Mouse (Mus musculus): Measurements from ENCODE around the gene Retreg3. TPM values are rescaled to one million over a fixed set of nuclear protein-coding genes. Genes with fewer than 3 reads are reported as not detected.

The Retreg3 gene
- polyA plus RNA-seq, 1 experiment from 2014 or later: 10.4 TPM

DNA sequence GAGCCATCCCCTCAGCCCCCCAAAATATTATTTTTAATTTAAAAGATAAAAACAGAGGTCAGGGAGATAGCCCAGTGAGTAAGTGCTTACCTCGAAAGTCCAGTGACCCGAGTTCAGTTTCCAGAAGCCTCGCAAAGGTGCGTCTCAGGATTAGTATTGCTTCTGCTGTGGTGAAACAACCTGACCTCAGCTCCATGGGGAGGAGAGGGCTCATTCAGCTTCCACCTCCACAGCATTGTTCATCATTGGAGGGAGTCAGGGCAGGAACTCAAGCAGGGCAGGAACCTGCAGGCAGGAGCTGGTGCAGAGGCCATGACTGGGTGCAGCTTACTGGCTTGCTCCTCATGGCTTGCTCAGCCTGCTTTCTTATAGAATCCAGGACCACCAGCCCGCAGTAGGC lies 58.6 kb downstream of the Retreg3 start:
- peaks cover 44% of the 10 kb centered on the region for H3K4me1 ChIP-seq (ENCODE audit: control insufficient read depth, insufficient read depth, low read length)
- 85% methylated on average over 5 of the region's 5 CpGs for WGBS
- no peak overlapping the region for H3K4me2 ChIP-seq (ENCODE audit: low read depth, low read length)
- H3K27me3 ChIP-seq (replicated peaks; ENCODE audit: control insufficient read depth, insufficient read depth, low read length): no peaks in the 10 kb centered on the region
- no peak for DNase-seq (ENCODE audit: low spot score)
- H3K36me3 ChIP-seq (ENCODE audit: control insufficient read depth, insufficient read depth, low read length): peaks cover 16% of the 10 kb centered on the region; the same call in 1 of the 2 replicates
- no peaks in the 10 kb centered on the region for H3K9me3 ChIP-seq (ENCODE audit: control insufficient read depth, low read length)
- H3K4me3 ChIP-seq (ENCODE audit: low read depth, low read length): no peak overlapping the region
- ATAC-seq (ENCODE audit: low read depth): no peak
- H3K27ac ChIP-seq (replicated peaks; ENCODE audit: low read depth, low read length): peak overlapping the region; percentile 90
- no peak overlapping the region for H3K9ac ChIP-seq (ENCODE audit: low read depth, low read length)

DNA sequence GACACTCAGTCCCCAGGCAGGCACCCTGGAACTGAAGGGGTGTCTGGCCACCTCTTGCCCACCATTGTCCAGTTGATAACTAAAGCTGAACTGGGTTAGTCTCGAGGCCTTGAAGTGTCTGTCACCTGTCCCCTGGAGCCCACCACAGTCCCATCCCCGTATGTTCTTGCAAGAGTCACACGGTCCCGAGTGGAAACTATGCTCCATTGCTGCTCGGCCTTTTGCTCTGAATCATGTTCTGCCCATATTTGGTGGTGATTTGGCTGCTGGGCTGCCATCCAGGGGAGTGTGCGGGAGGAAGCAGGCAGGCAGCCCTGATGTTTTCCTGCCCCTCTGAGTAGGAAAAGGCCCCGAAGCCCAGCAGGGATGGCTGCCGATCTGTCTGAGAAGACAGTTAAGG lies 59.6 kb downstream of the Retreg3 start:
- H3K4me2 ChIP-seq (ENCODE audit: low read depth, low read length): no peak overlapping the region
- H3K9me3 ChIP-seq (ENCODE audit: control insufficient read depth, low read length): no peaks in the 10 kb centered on the region
- ATAC-seq (ENCODE audit: low read depth): no peak
- H3K27me3 ChIP-seq (replicated peaks; ENCODE audit: control insufficient read depth, insufficient read depth, low read length): no peaks in the 10 kb centered on the region
- WGBS: 34% methylated on average over 8 of the region's 8 CpGs
- H3K9ac ChIP-seq (ENCODE audit: low read depth, low read length): no peak overlapping the region
- peaks cover 44% of the 10 kb centered on the region for H3K4me1 ChIP-seq (ENCODE audit: control insufficient read depth, insufficient read depth, low read length)
- DNase-seq (ENCODE audit: low spot score): peak; percentile 87
- H3K27ac ChIP-seq (replicated peaks; ENCODE audit: low read depth, low read length): peak overlapping the region; percentile 90
- no peak overlapping the region for H3K4me3 ChIP-seq (ENCODE audit: low read depth, low read length)
- peaks cover 18% of the 10 kb centered on the region; the same call in 1 of the 2 replicates for H3K36me3 ChIP-seq (ENCODE audit: control insufficient read depth, insufficient read depth, low read length)

DNA sequence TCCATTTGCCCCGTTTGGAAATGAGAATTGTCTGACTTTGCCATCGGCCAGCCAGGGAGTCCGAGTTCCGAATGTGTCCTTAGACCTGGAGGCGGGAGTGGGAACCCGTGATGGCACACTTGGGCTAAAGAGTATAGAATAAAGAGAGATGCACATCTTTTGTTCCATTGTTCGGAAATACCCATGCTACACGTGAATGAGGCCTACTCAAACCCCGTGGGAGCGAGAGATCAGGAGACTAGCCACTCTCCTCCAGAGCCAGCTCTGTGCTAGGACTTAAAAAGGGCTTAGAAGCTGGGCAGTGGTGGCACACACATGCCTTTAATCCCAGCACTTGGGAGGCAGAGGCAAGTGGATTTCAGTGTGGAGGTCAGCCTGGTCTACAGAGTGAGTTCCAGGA lies 60.2 kb downstream of the Retreg3 start:
- no peak for ATAC-seq (ENCODE audit: low read depth)

DNA sequence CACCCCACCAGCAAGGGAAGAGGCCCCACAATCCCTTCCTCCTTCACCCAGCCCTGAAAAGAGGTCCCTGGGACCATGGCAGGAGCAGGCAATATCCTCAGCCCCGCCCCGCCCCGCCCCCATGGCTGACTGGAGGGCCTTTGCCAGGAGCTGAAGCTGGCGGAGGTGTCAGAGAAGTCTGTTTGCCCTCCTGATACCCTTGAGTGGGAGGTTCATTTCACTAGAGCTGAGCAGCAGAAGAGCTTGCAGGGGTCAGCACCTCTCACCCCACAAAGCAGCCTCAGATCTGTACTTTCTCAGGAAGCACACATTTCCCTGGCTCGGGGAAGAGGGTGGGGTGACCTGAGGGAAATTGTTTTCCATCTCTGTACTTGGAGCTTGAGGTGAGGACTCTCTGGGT lies 61.0 kb downstream of the Retreg3 start:
- H3K4me3 ChIP-seq (ENCODE audit: low read depth, low read length): no peak overlapping the region
- DNase-seq (ENCODE audit: low spot score) (no peak), ATAC-seq (ENCODE audit: low read depth) (no peak)
- H3K9me3 ChIP-seq (ENCODE audit: control insufficient read depth, low read length): no peaks in the 10 kb centered on the region
- WGBS: 69% methylated on average over 4 of the region's 5 CpGs
- peaks cover 34% of the 10 kb centered on the region for H3K4me1 ChIP-seq (ENCODE audit: control insufficient read depth, insufficient read depth, low read length)
- H3K36me3 ChIP-seq (ENCODE audit: control insufficient read depth, insufficient read depth, low read length): peaks cover 22% of the 10 kb centered on the region; the same call in 1 of the 2 replicates
- no peak overlapping the region for H3K9ac ChIP-seq (ENCODE audit: low read depth, low read length)
- H3K27ac ChIP-seq (replicated peaks; ENCODE audit: low read depth, low read length): no peak overlapping the region
- H3K27me3 ChIP-seq (replicated peaks; ENCODE audit: control insufficient read depth, insufficient read depth, low read length): no peaks in the 10 kb centered on the region
- no peak overlapping the region for H3K4me2 ChIP-seq (ENCODE audit: low read depth, low read length)

More for the DNA sequence above, 60.2 kb downstream of the Retreg3 start:
- Histone ChIP-seq H3K36me3 (ENCODE audit: control insufficient read depth, insufficient read depth, low read length) (peaks cover 18% of the 10 kb centered on the region; the same call in 1 of the 2 replicates), H3K4me2 (ENCODE audit: low read depth, low read length) (no peak overlapping the region), H3K4me3 (ENCODE audit: low read depth, low read length) (no peak overlapping the region), H3K4me1 (ENCODE audit: control insufficient read depth, insufficient read depth, low read length) (peaks cover 42% of the 10 kb centered on the region), H3K9me3 (ENCODE audit: control insufficient read depth, low read length) (no peaks in the 10 kb centered on the region), H3K27me3 (replicated peaks; ENCODE audit: control insufficient read depth, insufficient read depth, low read length) (no peaks in the 10 kb centered on the region), H3K27ac (replicated peaks; ENCODE audit: low read depth, low read length) (peak overlapping the region; percentile 90), H3K9ac (ENCODE audit: low read depth, low read length) (no peak overlapping the region)
- no peak for DNase-seq (ENCODE audit: low spot score)
- 86% methylated on average over 10 of the region's 10 CpGs for WGBS

DNA sequence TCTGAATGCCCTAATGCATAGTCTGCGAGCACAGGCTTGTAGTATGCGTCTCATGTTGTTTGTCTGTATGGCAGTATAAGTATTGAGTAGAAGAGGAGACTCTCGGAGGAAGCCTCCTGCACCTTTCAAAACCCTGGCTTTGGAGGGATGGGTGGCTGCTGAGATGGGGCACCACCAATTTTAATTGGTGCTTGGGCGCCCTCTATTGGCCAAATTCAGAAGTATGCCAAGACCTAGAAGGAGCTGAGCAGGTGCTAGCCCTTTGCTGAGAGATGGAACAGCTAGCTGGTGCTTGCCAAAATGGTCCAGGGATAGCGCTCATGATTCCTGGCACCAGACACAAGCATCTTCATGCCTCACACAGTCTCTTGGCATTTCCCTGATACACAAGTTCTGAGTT lies 61.8 kb downstream of the Retreg3 start:
- ATAC-seq (ENCODE audit: low read depth) (peak; percentile 31), DNase-seq (ENCODE audit: low spot score) (peak; percentile 76)
- H3K9ac ChIP-seq (ENCODE audit: low read depth, low read length): no peak overlapping the region
- H3K4me1 ChIP-seq (ENCODE audit: control insufficient read depth, insufficient read depth, low read length): peaks cover 26% of the 10 kb centered on the region
- H3K4me2 ChIP-seq (ENCODE audit: low read depth, low read length): no peak overlapping the region
- H3K27me3 ChIP-seq (replicated peaks; ENCODE audit: control insufficient read depth, insufficient read depth, low read length): no peaks in the 10 kb centered on the region
- H3K27ac ChIP-seq (replicated peaks; ENCODE audit: low read depth, low read length): no peak overlapping the region
- H3K4me3 ChIP-seq (ENCODE audit: low read depth, low read length): no peak overlapping the region
- H3K36me3 ChIP-seq (ENCODE audit: control insufficient read depth, insufficient read depth, low read length): peaks cover 26% of the 10 kb centered on the region; the same call in 1 of the 2 replicates
- no peaks in the 10 kb centered on the region for H3K9me3 ChIP-seq (ENCODE audit: control insufficient read depth, low read length)
- 34% methylated on average over 5 of the region's 5 CpGs for WGBS

DNA sequence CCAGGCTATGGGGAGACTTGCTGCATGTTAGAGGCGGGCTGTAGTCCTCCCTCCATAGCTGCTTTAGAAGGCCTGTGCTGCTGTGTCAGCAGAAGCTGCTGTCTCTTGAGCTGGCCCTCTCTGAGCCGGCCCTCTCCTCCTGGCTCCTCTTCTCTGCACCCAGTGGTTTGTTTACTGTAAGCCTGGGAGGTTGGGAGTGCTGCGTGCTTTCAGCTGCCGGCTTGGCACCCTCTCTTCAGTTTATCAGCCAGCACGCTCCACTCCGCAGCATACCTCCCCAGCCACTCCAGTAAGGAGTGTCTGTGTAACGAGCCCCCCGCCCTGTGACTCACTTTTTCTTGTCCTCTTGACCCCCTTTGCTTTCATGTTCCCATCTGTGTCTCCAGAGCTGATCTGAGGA lies 62.8 kb downstream of the Retreg3 start:
- Histone ChIP-seq H3K36me3 (ENCODE audit: control insufficient read depth, insufficient read depth, low read length) (peaks cover 24% of the 10 kb centered on the region; the same call in 1 of the 2 replicates), H3K4me2 (ENCODE audit: low read depth, low read length) (no peak overlapping the region), H3K4me1 (ENCODE audit: control insufficient read depth, insufficient read depth, low read length) (peaks cover 22% of the 10 kb centered on the region), H3K4me3 (ENCODE audit: low read depth, low read length) (no peak overlapping the region), H3K9ac (ENCODE audit: low read depth, low read length) (no peak overlapping the region; the same call in 1 of the 2 replicates), H3K27me3 (replicated peaks; ENCODE audit: control insufficient read depth, insufficient read depth, low read length) (no peaks in the 10 kb centered on the region), H3K9me3 (ENCODE audit: control insufficient read depth, low read length) (no peaks in the 10 kb centered on the region), H3K27ac (replicated peaks; ENCODE audit: low read depth, low read length) (no peak overlapping the region)
- ATAC-seq (ENCODE audit: low read depth) (peak; percentile 3; the same call in 1 of the 2 replicates), DNase-seq (ENCODE audit: low spot score) (peak; percentile 48)
- WGBS: 42% methylated on average over 8 of the region's 8 CpGs

DNA sequence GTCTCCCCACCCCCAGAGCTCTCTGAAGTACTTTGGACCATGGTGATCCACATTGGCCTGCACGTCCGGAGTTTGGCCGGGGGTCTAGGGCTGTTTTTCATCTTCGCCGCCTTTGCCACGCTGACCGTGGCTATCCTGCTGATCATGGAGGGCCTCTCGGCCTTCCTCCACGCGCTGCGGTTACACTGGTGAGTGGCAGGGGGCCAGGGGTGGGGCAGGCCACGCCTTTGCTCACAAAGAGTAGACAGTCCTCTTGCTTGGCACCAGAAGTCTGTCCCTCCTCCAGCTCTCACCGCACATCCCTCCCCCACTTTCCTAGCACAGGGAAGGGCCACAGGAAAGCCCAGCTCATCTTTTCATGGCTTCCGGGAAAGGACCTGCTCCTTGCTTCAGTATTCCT lies 64.3 kb downstream of the Retreg3 start:
- Histone ChIP-seq H3K27me3 (replicated peaks; ENCODE audit: control insufficient read depth, insufficient read depth, low read length) (no peaks in the 10 kb centered on the region), H3K4me1 (ENCODE audit: control insufficient read depth, insufficient read depth, low read length) (peaks cover 11% of the 10 kb centered on the region), H3K4me2 (ENCODE audit: low read depth, low read length) (no peak overlapping the region), H3K4me3 (ENCODE audit: low read depth, low read length) (no peak overlapping the region), H3K36me3 (ENCODE audit: control insufficient read depth, insufficient read depth, low read length) (peaks cover 35% of the 10 kb centered on the region; the same call in 1 of the 2 replicates), H3K9me3 (ENCODE audit: control insufficient read depth, low read length) (no peaks in the 10 kb centered on the region), H3K27ac (replicated peaks; ENCODE audit: low read depth, low read length) (no peak overlapping the region), H3K9ac (ENCODE audit: low read depth, low read length) (no peak overlapping the region)
- ATAC-seq (ENCODE audit: low read depth): no peak
- no peak for DNase-seq (ENCODE audit: low spot score)
- WGBS: 77% methylated on average over 13 of the region's 14 CpGs

DNA sequence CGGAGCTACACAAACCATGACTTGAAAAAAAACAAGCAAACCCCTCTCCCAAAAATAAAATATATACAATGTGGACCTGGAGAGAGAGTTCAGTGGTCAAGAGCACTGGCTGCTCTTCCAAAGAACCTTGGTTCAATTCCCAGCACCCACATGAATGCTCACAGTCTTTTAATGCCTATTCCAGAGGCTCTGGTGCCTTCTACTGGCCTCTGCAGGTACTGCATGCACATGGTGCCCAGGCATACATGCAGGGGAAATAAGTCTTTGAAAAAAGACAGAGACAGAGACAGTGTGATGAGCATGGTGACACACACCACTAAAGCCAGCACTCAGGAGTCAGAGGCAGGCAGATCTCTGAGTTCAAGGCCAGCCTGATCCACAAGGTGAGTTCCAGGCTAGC lies 65.7 kb downstream of the Retreg3 start:
- peaks cover 43% of the 10 kb centered on the region for H3K36me3 ChIP-seq (ENCODE audit: control insufficient read depth, insufficient read depth, low read length)
- no peak for DNase-seq (ENCODE audit: low spot score)
- WGBS: 93% methylated on average over 1 of the region's 1 CpGs

DNA sequence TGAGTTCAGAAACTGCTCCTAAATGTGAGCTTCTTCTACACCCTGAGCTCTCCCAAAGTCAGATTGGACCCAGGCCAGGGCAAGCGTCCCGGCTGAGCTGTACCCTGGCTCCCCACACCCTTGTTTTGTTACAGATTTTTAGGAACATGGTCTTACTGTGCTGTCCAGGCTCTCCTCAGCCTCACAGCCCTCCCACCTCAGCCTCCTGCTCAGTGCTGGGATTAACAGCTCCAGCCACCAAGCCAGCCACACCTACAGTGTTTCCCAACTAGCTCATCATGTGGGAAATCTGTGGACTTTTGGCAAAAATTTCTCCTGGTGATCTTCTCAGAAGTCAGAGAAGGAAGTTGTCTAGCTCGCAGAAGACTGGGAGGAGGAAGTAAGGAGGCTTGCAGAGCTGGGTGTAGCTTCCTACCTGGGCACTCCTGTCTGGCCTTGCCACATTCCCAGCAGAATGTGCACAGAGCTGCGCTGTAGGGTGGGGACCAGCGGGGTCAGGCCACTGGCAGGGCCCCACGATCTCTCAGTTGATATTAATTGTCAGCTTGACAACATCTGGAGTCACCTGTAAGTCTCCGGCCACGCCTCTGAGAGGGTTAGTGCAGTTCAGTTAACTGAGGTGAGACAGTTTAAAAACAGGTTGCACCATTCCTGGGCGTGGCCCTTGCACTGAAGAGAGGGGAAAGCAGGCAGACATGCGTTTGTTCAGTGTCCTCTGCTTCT lies 66.8 kb downstream of the Retreg3 start:
- Histone ChIP-seq H3K4me3 (ENCODE audit: low read depth, low read length) (no peak overlapping the region), H3K9me3 (ENCODE audit: control insufficient read depth, low read length) (no peaks in the 10 kb centered on the region), H3K36me3 (ENCODE audit: control insufficient read depth, insufficient read depth, low read length) (peaks cover 54% of the 10 kb centered on the region), H3K4me1 (ENCODE audit: control insufficient read depth, insufficient read depth, low read length) (no peaks in the 10 kb centered on the region), H3K27ac (replicated peaks; ENCODE audit: low read depth, low read length) (no peak overlapping the region), H3K4me2 (ENCODE audit: low read depth, low read length) (no peak overlapping the region), H3K9ac (ENCODE audit: low read depth, low read length) (no peak overlapping the region), H3K27me3 (replicated peaks; ENCODE audit: control insufficient read depth, insufficient read depth, low read length) (no peaks in the 10 kb centered on the region)
- ATAC-seq (ENCODE audit: low read depth) (no peak), DNase-seq (ENCODE audit: low spot score) (peak; percentile 45)
- 84% methylated on average over 10 of the region's 10 CpGs for WGBS

More for the DNA sequence above, 65.7 kb downstream of the Retreg3 start:
- H3K27me3 ChIP-seq (replicated peaks; ENCODE audit: control insufficient read depth, insufficient read depth, low read length): no peaks in the 10 kb centered on the region
- H3K4me2 ChIP-seq (ENCODE audit: low read depth, low read length): no peak overlapping the region
- no peak overlapping the region for H3K27ac ChIP-seq (replicated peaks; ENCODE audit: low read depth, low read length)
- ATAC-seq (ENCODE audit: low read depth): no peak
- H3K9me3 ChIP-seq (ENCODE audit: control insufficient read depth, low read length): no peaks in the 10 kb centered on the region
- H3K9ac ChIP-seq (ENCODE audit: low read depth, low read length): no peak overlapping the region
- peaks cover 3% of the 10 kb centered on the region; the same call in 1 of the 2 replicates for H3K4me1 ChIP-seq (ENCODE audit: control insufficient read depth, insufficient read depth, low read length)
- H3K4me3 ChIP-seq (ENCODE audit: low read depth, low read length): no peak overlapping the region
